Mouse (Mus musculus): ENCODE results near the gene Mpi.

GRCm38 (mm10) chr9:57517113-57517512, 35.5 kb downstream of the Mpi start:
- TF ChIP-seq CTCF (IDR thresholded peaks at IDR 0.05; ENCODE audit: low read depth, low read length) (no peak), POLR2A (IDR thresholded peaks at IDR 0.05; ENCODE audit: extremely low read depth, insufficient read depth, low read length) (no peak)

Data from liver, adult 2 months (tissue).